Mouse (Mus musculus): ENCODE data around the gene Ccdc85b.

Gene Ccdc85b

GRCm38 (mm10) chr19:5456241-5456921 is 1.3 kb downstream of the Ccdc85b start:
- DNase-seq (ENCODE audit: low read depth, low spot score): no peak

GRCm38 (mm10) chr19:5455568-5455967 is 2.1 kb downstream of the Ccdc85b start:
- DNase-seq (ENCODE audit: low read depth, low spot score): no peak

DNA sequence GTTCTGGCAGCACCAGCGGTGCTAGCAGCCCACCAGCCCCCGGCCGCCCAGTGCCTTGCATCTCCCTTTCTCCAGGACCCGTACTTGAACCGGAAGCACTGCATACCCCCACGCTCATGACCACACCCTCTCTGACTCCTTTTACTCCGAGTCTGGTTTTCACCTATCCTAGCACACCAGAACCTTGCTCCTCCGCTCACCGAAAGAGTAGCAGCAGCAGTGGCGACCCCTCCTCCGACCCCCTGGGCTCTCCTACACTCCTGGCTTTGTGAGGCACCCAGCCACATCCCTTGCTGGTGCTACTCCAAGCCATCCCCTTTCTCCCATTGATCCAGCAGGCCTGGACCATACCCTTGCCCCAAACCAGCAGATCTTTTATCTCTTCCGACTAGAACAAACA is 2.7 kb downstream of the Ccdc85b start:
- no peak for DNase-seq (ENCODE audit: low read depth, low spot score)

- DNase-seq (ENCODE audit: low read depth, low spot score): no peak
Observed at GRCm38 (mm10) chr19:5451766-5452165, 5.9 kb downstream of the Ccdc85b start.

DNA sequence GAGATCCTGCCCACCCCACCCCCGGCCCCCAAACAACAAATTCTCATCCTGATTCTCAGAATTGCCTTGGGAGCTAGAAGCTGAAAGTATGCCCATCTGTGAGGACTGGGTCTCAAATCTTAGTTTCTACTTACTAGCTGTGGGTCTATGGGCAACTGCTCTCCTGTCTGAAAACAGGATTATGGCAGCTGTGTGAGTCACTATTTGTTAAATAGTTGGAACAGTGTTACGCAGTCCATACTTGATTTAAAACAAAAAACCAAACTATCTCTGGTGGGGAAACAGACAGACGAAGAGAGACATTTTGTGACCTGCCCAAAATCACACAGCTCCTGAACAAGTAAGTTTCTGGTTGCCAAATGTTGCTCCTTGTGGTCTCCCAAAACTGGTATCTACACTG is 8.0 kb downstream of the Ccdc85b start:
- DNase-seq (ENCODE audit: low read depth, low spot score): no peak

GRCm38 (mm10) chr19:5448354-5449150 is 9.1 kb downstream of the Ccdc85b start:
- no peak for DNase-seq (ENCODE audit: low read depth, low spot score)

DNA sequence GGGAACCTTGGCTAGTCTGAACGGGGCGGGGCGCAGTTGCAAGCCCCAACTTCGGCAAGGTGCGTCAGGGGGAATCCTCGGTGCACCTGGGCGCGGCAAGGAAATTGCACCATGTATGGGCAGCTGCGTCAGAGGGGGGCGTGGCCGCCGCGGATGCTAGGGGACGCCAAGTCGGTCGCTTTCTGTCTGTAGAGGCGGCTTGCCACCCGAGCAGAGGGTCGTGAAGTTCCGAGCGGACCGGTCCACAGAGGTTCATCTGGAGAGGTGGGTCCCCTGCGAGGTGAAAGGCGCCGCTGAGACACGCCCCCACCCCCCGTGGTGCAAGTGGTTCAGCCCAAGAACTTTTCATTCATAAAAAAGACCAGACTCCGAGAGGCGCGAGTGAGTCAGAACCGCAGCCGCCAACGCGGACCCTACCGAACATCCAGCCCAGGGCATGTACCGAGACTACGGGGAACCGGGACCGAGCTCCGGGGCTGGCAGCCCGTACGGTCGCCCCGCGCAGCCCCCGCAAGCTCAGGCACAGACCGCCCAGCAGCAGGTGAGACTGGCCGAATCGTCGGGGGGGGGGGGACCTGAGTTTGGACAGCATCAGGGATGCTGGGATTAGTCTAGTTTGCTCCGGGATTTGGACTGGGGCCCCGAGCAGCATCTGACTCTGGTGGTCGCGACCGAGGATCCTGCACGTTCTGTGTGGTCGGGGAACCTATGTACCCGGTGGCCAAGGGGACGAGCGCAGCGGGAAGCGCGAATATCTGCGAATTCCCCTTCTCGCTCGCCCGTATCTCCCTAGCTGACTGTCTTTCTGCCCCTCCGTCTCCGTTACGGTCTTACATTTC is 10.0 kb downstream of the Ccdc85b start, which contains the start of gene Fosl1:
Gene Fosl1, plus strand, starts transcription at position 33 of the 839 bp plus-strand sequence.
- DNase-seq (ENCODE audit: low read depth, low spot score): no peak

GRCm38 (mm10) chr19:5445747-5446146 is 11.9 kb downstream of the Ccdc85b start:
- no peak for DNase-seq (ENCODE audit: low read depth, low spot score)

DNA sequence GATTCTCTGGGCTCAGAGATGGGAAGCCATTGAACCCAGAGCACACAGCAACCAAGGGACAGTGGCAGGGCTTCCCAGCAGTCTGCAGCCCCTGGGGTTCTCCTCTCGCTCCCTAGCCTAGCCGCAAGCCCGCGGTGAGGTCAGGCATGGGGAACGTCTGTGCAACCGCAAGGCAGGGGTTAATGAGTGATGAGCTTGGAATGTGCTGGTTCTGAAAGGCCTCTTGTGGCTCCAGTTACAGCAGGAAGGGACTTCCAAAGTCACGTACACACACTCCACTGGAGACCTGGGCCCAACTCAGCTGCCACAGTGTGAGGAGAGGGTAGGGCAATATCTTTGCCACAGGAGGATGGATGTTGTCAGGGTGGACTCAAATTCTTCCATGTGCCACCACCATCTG is 12.7 kb downstream of the Ccdc85b start:
- DNase-seq (ENCODE audit: low read depth, low spot score): no peak

DNA sequence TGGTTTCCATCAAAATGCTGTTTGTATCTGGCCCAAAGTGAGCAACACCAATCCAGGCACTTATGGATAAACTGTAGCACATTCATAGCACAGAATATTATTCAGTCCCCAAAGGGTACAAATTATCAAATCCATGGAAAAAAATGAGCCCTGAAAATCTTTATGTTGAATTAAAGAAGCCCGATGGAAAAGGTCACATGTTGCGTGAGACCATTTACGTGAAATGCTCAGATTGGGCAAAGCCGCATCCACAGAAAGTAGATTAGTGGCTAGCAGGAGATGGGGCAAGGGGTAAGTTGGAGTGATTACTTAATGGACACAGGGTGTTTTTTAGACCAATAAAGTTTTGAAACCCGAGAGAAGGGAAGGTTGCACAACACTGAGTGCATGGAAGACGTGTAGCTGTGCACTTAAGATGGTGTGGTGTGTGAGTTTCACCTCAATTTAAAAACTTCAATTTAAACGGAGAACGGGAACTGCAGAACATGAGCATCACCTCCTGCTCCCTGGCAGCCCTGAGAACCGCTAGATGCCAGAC is 13.3 kb downstream of the Ccdc85b start:
- no peak for DNase-seq (ENCODE audit: low read depth, low spot score)

DNA sequence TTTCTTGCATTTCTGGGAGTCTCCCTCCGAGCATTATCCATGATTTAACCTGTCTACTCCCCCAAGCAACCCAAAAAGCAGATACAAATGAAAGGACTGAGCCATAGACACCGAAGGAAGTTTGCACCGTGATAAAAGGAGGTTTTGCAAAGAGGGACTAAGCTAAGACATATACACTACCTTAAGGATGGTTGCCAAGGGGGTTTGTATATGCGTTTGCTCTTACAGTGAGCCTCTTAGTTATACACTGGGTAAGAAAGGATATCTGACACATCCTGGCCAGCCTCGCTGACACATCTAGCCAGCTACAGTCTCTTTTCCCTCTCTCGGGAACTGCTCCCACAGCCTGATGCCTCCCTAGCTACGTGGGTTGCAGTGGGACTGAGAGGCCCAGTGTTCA is 23.7 kb downstream of the Ccdc85b start:
- no peak for DNase-seq (ENCODE audit: low read depth, low spot score)

DNA sequence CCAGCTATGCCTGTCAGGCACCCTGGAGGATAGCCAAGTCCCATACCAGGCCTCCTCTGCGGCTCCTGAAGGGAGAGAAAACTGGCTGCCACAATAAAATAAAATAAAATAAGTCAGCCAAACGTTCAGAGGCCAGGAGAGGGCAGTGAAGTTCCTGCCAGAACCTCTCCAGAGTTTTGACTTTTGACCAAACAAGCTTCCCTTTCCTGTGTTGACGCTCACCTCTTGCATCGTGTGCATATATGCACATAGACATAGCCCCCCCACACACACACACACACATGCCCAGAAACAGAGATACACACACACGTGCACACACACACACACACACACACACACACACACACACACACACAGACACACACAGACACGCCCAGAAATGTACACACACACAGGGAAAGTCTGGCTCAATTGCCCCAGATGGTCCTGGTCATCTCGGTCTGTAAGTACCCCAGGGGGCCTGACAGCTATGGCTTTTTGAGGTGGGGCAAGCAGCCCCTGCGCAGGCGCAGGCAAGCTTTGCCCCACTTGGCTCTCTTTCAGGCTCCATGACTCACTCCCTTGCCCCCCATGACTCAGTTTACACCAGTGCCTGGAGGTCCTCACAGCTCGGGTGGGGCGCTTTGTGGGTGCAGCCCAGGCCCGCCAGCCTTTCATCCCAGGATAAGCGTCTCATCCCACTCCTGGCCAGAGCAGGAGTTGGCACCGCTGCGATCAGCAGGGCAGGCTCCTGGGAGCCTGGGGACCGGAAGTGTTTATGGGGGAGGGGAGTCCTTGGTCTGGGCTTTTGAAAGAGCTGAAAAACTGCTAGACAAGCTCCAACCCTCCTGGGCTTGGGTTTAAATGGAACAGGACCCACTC is 24.5 kb downstream of the Ccdc85b start:
- no peak for DNase-seq (ENCODE audit: low read depth, low spot score)

- no peak for DNase-seq (ENCODE audit: low read depth, low spot score)
Observed at GRCm38 (mm10) chr19:5431911-5432464, 25.7 kb downstream of the Ccdc85b start.

DNA sequence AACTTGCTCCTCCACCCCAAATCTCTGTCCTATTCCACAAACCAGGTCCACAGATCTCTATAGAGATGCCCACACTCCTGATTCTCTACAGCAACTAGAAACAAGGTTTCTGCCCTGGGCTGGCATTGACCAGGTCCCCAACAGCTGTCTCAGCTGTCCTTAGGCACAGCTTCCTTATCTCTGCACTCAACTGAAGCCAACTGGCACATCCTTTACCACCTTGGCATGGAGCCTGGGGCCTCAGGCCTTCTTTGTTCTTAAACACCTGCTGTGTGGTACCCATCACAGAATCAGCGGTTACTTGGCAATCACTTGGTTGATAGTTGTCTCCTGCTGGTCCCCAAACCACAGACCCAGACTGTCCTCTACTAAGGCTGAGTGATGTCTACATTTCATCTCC is 27.3 kb downstream of the Ccdc85b start:
- no peak for DNase-seq (ENCODE audit: low read depth, low spot score)

GRCm38 (mm10) chr19:5429806-5430205 is 27.9 kb downstream of the Ccdc85b start:
- no peak for DNase-seq (ENCODE audit: low read depth, low spot score)

- no peak for DNase-seq (ENCODE audit: low read depth, low spot score)
Observed at GRCm38 (mm10) chr19:5429219-5429618, 28.5 kb downstream of the Ccdc85b start.

DNA sequence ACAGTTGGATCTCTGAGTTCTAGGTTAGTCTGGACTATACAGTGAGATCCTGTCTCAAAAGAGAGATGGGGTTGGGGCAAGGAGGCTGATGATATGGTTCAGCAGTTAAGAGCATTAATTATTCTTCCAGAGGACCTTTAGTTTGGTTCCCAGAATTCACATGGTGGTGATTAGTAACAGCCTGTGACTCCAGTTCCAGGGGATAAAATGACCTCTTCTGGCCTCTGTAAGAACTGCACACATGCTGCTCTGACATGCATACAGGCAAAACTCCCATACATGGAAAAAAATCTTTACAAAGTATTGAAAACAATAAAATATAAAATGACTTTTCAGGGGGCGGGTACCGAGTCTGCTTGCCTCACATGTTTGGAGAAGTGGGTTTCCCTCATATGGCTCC is 29.6 kb downstream of the Ccdc85b start:
- DNase-seq (ENCODE audit: low read depth, low spot score): peak; percentile 44

DNA sequence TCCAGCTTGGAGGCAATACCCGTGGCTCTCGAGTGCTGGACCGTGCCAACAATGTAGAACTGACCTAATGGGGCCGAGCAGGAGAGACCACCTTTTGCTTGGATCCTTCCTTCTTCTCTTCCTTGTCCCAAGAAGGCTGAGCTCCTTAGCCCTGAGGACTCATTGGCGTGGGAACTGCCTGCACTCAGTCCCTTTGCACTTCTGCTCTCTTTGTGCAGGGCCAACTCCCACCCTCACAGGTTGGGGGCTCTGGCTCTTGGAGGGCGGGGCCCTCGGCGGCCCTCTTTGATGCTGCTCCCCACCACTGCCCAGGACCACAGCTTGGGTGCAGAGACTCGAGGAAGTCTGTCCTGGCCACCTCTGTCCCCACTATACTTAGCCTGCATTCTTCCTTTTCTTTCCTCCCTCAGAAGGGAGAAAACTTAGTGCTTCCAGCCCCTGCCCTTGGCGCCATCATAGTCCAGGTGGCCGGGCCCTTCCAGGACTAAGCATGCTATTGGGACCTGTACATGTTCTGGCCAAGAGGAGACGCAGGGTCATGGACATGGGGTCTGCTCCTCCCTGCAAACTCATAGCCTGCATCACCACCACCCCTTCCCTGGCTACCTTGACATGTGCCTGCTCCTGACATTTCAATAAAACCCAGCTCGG is 30.9 kb downstream of the Ccdc85b start:
- no peak for DNase-seq (ENCODE audit: low read depth, low spot score)

DNA sequence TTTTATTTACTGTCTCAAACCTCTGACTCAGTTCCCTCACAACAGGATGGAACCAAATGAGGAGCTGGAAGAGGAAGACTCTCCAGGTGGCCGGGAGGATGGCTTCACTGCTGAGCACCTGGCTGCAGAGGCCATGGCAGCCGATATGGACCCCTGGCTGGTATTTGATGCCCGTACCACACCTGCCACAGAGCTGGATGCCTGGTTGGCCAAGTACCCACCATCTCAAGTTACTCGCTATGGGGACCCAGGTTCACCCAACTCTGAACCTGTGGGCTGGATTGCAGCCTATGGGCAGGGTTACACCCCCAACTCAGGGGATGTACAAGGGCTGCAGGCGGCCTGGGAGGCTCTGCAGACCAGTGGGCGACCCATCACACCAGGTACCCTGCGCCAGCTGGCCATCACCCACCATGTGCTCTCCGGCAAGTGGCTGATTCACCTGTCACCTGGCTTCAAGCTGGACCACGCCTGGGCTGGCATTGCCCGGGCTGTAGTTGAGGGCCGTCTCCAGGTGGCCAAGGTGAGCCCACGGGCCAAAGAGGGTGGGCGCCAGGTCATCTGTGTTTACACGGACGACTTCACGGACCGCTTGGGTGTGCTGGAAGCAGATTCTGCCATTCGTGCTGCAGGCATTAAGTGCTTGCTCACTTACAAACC is 31.7 kb downstream of the Ccdc85b start:
- no peak for DNase-seq (ENCODE audit: low read depth, low spot score)

Data from retina, postnatal 7 days (tissue).